Mouse (Mus musculus): Measurements from ENCODE around the gene Ccdc169. TPM values are rescaled to one million over a fixed set of nuclear protein-coding genes. Genes with fewer than 3 reads are reported as not detected.

Gene Ccdc169
- polyA plus RNA-seq (2014; fragmentation: Nextera tagmentation; extraction: Ambion mirVana), result not detected in 2 replicates

DNA sequence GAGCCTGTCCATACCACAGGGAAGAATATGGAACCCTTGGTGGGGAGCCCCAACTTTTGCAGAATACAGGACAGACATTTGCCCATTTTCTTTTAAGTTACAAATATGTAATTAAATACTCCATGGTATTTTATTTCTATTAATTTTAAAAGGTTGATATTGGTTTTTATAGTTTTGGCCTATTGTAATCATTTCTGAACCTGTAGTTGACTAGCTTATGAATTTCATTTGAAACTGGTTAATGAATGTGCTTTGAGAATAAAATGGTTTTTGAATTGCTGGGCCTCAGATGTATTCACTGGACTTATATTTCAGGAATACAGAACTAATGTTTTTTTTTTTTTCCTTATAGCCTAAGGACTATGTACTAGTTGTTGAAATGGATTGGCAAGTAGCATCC is at the start of gene Ccdc169:
Gene Ccdc169 (plus strand): TSS at position 301 of the 400 bp plus-strand sequence.
- H3K27me3 ChIP-seq (ENCODE audit: control insufficient read depth, insufficient read depth, low read length), result no peaks in the 10 kb centered on the region
- ATAC-seq (ENCODE audit: low FRiP score, low TSS enrichment), result no peak
- H3K4me3 ChIP-seq (ENCODE audit: low read length), result no peak within 1 kb of the TSS
- H3K27ac ChIP-seq (ENCODE audit: low read depth, low read length), result no peak within 1 kb of the TSS
- no peaks in the 10 kb centered on the region for H3K9me3 ChIP-seq (ENCODE audit: control insufficient read depth, low read length)
- H3K4me1 ChIP-seq (ENCODE audit: control insufficient read depth, insufficient read depth, low read length), result no peaks in the 10 kb centered on the region
- peaks cover 51% of the 10 kb centered on the region for H3K36me3 ChIP-seq (ENCODE audit: control insufficient read depth, insufficient read depth, low read length)
- no peak within 1 kb of the TSS for H3K9ac ChIP-seq (ENCODE audit: low read depth, low read length)
- no peak within 1 kb of the TSS for H3K4me2 ChIP-seq (replicated peaks; ENCODE audit: low read depth, low read length)

DNA sequence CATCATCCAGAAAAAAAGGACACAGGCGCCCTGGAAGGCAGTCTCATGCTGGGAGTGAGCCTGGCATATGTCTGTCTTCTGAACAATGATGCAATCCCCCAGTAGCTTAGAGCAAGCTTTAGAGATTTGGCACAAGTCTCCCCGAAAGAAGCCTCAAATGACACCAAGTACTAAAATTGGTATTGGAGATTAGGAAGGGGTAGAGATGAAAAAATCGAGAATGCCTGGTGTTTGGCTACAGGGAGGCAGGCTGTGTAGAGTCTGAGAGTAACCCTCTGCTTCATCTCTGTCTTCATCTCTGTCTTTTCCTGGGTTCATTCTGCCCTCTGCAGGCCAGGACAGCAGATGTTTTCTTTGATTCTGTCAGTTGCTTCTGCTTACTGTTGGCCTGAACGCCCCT is 49.8 kb upstream of the Ccdc169 start:
- H3K4me3 ChIP-seq (ENCODE audit: low read length), result no peak overlapping the region
- no peak overlapping the region for H3K27ac ChIP-seq (ENCODE audit: low read depth, low read length)
- no peaks in the 10 kb centered on the region for H3K4me1 ChIP-seq (ENCODE audit: control insufficient read depth, insufficient read depth, low read length)
- WGBS, result 67% methylated on average over 4 of the region's 4 CpGs
- H3K27me3 ChIP-seq (ENCODE audit: control insufficient read depth, insufficient read depth, low read length), result no peaks in the 10 kb centered on the region
- no peak for ATAC-seq (ENCODE audit: low FRiP score, low TSS enrichment)
- no peak overlapping the region for H3K4me2 ChIP-seq (replicated peaks; ENCODE audit: low read depth, low read length)
- H3K9me3 ChIP-seq (ENCODE audit: control insufficient read depth, low read length), result no peaks in the 10 kb centered on the region
- no peaks in the 10 kb centered on the region for H3K36me3 ChIP-seq (ENCODE audit: control insufficient read depth, insufficient read depth, low read length)
- H3K9ac ChIP-seq (ENCODE audit: low read depth, low read length), result no peak overlapping the region

DNA sequence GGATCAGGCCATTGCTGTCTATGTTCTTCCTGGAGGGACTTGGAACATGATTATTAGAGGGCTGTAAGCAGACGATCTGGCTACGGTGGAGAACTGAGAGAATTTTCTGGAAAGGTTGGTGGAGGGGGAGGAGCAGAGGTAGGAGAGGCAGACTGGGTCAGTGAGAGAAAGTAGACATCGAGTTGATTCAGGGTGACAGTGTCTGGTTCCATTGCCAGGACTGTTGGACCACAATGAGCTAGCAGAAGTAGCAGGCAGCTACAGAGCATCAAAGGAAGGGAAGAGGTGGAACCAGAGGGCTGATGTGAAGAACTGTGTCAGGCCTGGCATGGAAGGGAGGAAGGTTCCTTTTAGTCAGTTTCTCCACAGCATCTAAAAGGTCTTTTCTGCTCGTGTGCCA is 48.8 kb upstream of the Ccdc169 start:
- 68% methylated on average over 4 of the region's 4 CpGs for WGBS

DNA sequence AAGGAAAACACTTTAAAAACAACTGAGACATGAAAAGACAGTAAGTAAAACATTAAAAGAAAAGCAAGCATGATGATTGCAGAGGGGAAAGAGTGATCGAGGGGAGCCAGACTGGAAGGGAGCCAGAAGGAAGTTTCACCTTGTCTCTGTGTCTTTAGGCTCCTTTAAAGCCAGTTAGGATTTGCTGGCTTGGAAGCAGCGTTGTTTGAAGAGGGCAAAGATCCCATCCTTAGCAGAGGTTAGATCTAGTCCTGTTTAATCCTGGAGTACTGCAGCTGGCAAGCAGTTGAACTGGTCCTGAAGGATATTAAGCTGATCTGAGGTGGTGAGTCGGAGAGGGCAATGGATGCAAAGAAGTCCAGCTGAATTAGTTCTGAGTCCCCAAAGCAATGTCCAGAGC is 48.3 kb upstream of the Ccdc169 start:
- Histone ChIP-seq H3K27ac (ENCODE audit: low read depth, low read length) (no peak overlapping the region), H3K9ac (ENCODE audit: low read depth, low read length) (no peak overlapping the region), H3K36me3 (ENCODE audit: control insufficient read depth, insufficient read depth, low read length) (no peaks in the 10 kb centered on the region), H3K4me2 (replicated peaks; ENCODE audit: low read depth, low read length) (no peak overlapping the region), H3K4me1 (ENCODE audit: control insufficient read depth, insufficient read depth, low read length) (no peaks in the 10 kb centered on the region), H3K4me3 (ENCODE audit: low read length) (no peak overlapping the region), H3K9me3 (ENCODE audit: control insufficient read depth, low read length) (no peaks in the 10 kb centered on the region), H3K27me3 (ENCODE audit: control insufficient read depth, insufficient read depth, low read length) (no peaks in the 10 kb centered on the region)
- 73% methylated on average over 3 of the region's 3 CpGs for WGBS
- no peak for ATAC-seq (ENCODE audit: low FRiP score, low TSS enrichment)

More for the DNA sequence above, 48.8 kb upstream of the Ccdc169 start:
- H3K4me1 ChIP-seq (ENCODE audit: control insufficient read depth, insufficient read depth, low read length), result no peaks in the 10 kb centered on the region
- H3K27me3 ChIP-seq (ENCODE audit: control insufficient read depth, insufficient read depth, low read length), result no peaks in the 10 kb centered on the region
- H3K4me3 ChIP-seq (ENCODE audit: low read length), result no peak overlapping the region
- no peak overlapping the region for H3K27ac ChIP-seq (ENCODE audit: low read depth, low read length)
- H3K9ac ChIP-seq (ENCODE audit: low read depth, low read length), result no peak overlapping the region
- H3K36me3 ChIP-seq (ENCODE audit: control insufficient read depth, insufficient read depth, low read length), result no peaks in the 10 kb centered on the region
- no peak overlapping the region for H3K4me2 ChIP-seq (replicated peaks; ENCODE audit: low read depth, low read length)
- no peak for ATAC-seq (ENCODE audit: low FRiP score, low TSS enrichment)
- H3K9me3 ChIP-seq (ENCODE audit: control insufficient read depth, low read length), result no peaks in the 10 kb centered on the region

DNA sequence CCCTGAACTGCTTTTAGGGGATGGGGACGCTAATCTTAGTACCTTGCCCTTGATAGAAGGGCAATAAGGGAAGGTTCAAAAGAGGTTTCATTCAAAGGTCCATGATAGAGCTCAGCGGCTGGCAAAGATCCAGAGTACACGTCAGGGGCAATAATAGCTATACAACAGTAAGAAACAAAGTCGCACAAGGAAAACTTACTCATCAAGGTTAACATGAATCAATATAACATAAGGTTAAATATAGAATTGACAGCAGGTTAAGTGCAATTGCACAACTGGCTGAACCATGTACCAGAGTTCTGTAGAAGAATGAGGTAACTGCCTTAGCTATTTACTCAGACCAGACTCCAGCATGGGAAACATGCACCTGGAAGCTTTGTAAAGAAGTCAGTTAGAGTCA is 47.8 kb upstream of the Ccdc169 start:
- WGBS, result 78% methylated on average over 4 of the region's 4 CpGs
- no peak overlapping the region for H3K4me2 ChIP-seq (replicated peaks; ENCODE audit: low read depth, low read length)

DNA sequence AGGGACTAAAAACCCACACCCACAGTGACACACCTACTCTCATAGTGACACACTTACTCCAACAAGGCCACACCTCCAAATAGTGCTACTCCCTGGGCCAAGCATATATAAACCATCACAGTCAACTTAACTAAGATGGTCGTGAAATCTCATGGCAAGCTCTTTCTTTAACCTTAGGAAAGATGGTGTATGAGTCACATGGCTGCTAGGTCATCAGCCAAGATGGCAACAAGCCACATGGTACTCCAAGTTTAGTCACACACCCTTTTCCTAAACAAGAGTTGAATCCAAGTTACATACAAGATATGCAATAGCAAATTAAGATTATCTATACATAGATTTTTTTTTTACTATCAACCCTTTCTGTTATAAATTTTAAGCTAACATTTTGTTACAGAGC is 44.0 kb upstream of the Ccdc169 start:
- Histone ChIP-seq H3K4me1 (ENCODE audit: control insufficient read depth, insufficient read depth, low read length) (no peaks in the 10 kb centered on the region), H3K27ac (ENCODE audit: low read depth, low read length) (no peak overlapping the region), H3K4me3 (ENCODE audit: low read length) (no peak overlapping the region), H3K36me3 (ENCODE audit: control insufficient read depth, insufficient read depth, low read length) (no peaks in the 10 kb centered on the region), H3K9me3 (ENCODE audit: control insufficient read depth, low read length) (no peaks in the 10 kb centered on the region), H3K27me3 (ENCODE audit: control insufficient read depth, insufficient read depth, low read length) (no peaks in the 10 kb centered on the region), H3K9ac (ENCODE audit: low read depth, low read length) (no peak overlapping the region), H3K4me2 (replicated peaks; ENCODE audit: low read depth, low read length) (no peak overlapping the region)
- WGBS, result 74% methylated on average over 1 of the region's 1 CpGs
- ATAC-seq (ENCODE audit: low FRiP score, low TSS enrichment), result no peak

More for the DNA sequence above, 47.8 kb upstream of the Ccdc169 start:
- H3K4me3 ChIP-seq (ENCODE audit: low read length), result no peak overlapping the region
- H3K9ac ChIP-seq (ENCODE audit: low read depth, low read length), result no peak overlapping the region
- no peaks in the 10 kb centered on the region for H3K4me1 ChIP-seq (ENCODE audit: control insufficient read depth, insufficient read depth, low read length)
- no peaks in the 10 kb centered on the region for H3K9me3 ChIP-seq (ENCODE audit: control insufficient read depth, low read length)
- H3K36me3 ChIP-seq (ENCODE audit: control insufficient read depth, insufficient read depth, low read length), result no peaks in the 10 kb centered on the region
- ATAC-seq (ENCODE audit: low FRiP score, low TSS enrichment), result no peak
- H3K27me3 ChIP-seq (ENCODE audit: control insufficient read depth, insufficient read depth, low read length), result no peaks in the 10 kb centered on the region
- H3K27ac ChIP-seq (ENCODE audit: low read depth, low read length), result no peak overlapping the region

DNA sequence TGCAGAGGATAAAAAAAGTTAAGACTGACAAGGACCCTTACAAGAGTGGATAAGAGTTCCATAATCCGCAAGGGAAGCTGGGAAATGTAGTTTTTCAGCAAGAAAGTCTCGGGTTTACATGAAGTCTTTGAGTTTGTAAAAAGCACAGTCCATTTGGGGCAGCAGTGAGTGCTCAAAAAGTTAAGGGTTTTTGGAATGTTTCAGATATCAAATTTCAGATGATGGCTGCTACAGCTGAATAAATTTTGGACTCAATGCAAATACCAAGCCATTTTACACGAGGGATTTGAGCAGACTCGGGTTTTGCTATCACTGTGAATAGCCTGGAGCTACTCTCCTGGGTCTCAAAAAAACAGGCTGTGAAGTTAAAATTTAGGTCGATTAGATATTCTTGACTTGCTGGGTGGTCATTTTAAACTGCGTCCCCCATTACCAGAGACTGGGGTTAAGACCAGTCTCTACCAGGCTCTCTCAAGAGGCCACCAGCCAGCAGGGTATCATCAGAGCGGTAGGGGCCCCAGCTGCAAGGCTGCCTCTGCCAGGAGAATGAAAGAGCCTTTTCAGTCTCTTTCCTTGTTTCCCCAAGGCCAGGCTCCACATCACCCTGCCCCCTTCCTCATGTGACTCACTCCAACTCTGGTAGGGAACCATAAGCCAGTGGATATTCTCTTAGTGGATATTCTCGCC is 41.0 kb upstream of the Ccdc169 start:
- ATAC-seq (ENCODE audit: low FRiP score, low TSS enrichment), result peak; percentile 60; the same call in 1 of the 2 replicates
- Histone ChIP-seq H3K27ac (ENCODE audit: low read depth, low read length) (peak overlapping the region; percentile 47), H3K9me3 (ENCODE audit: control insufficient read depth, low read length) (no peaks in the 10 kb centered on the region), H3K27me3 (ENCODE audit: control insufficient read depth, insufficient read depth, low read length) (no peaks in the 10 kb centered on the region), H3K36me3 (ENCODE audit: control insufficient read depth, insufficient read depth, low read length) (no peaks in the 10 kb centered on the region), H3K4me1 (ENCODE audit: control insufficient read depth, insufficient read depth, low read length) (no peaks in the 10 kb centered on the region), H3K9ac (ENCODE audit: low read depth, low read length) (no peak overlapping the region), H3K4me3 (ENCODE audit: low read length) (no peak overlapping the region), H3K4me2 (replicated peaks; ENCODE audit: low read depth, low read length) (no peak overlapping the region; the same call in 1 of the 2 replicates)
- 43% methylated on average over 8 of the region's 8 CpGs for WGBS

DNA sequence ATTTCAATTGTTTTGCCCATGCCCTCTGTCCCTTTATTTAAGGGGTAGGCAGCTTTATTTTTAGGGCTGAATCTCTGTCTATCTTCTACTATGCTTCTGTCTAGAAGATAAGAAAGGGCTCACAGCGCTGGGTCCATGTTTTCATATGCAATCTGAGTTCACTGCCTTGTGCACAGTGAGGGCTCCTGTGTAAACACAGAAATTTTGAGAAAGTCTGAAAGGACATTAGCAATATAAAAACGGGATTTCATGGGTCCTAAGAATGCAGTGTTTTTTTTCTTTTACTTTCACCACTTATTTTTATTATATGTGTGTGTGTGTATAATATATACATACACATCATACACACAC is 40.5 kb upstream of the Ccdc169 start:
- no peak overlapping the region for H3K4me2 ChIP-seq (replicated peaks; ENCODE audit: low read depth, low read length)
- 76% methylated on average over 2 of the region's 2 CpGs for WGBS

DNA sequence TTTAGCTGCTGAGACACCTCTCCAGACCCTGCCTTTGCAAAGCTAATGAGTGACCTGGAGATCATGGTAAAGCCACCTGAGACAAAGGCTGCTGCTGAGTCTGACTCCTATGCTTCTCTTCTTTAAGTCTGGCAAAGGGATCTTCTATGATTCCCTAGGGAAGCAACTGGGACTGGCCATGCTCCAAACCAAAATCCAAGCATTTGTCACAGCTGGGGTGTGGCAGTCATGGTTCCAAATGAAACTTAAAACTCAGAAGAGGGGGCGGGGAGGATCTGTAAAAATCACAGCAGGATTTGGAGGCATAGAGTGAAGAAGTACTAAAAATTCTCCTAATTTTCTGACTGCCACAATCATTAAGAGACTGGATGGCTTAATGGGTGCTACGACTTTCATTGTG is 40.0 kb upstream of the Ccdc169 start:
- WGBS, result 93% methylated on average over 2 of the region's 2 CpGs
- Histone ChIP-seq H3K9ac (ENCODE audit: low read depth, low read length) (no peak overlapping the region), H3K27me3 (ENCODE audit: control insufficient read depth, insufficient read depth, low read length) (no peaks in the 10 kb centered on the region), H3K27ac (ENCODE audit: low read depth, low read length) (no peak overlapping the region), H3K4me2 (replicated peaks; ENCODE audit: low read depth, low read length) (no peak overlapping the region), H3K4me1 (ENCODE audit: control insufficient read depth, insufficient read depth, low read length) (no peaks in the 10 kb centered on the region), H3K9me3 (ENCODE audit: control insufficient read depth, low read length) (no peaks in the 10 kb centered on the region), H3K4me3 (ENCODE audit: low read length) (no peak overlapping the region), H3K36me3 (ENCODE audit: control insufficient read depth, insufficient read depth, low read length) (no peaks in the 10 kb centered on the region)
- ATAC-seq (ENCODE audit: low FRiP score, low TSS enrichment), result no peak

More for the DNA sequence above, 40.5 kb upstream of the Ccdc169 start:
- ATAC-seq (ENCODE audit: low FRiP score, low TSS enrichment), result no peak
- H3K27me3 ChIP-seq (ENCODE audit: control insufficient read depth, insufficient read depth, low read length), result no peaks in the 10 kb centered on the region
- H3K27ac ChIP-seq (ENCODE audit: low read depth, low read length), result peak overlapping the region; percentile 47; the same call in 1 of the 2 replicates
- no peak overlapping the region for H3K4me3 ChIP-seq (ENCODE audit: low read length)
- H3K36me3 ChIP-seq (ENCODE audit: control insufficient read depth, insufficient read depth, low read length), result no peaks in the 10 kb centered on the region
- H3K9ac ChIP-seq (ENCODE audit: low read depth, low read length), result no peak overlapping the region
- H3K9me3 ChIP-seq (ENCODE audit: control insufficient read depth, low read length), result no peaks in the 10 kb centered on the region
- H3K4me1 ChIP-seq (ENCODE audit: control insufficient read depth, insufficient read depth, low read length), result no peaks in the 10 kb centered on the region

Measured in kidney, embryonic 14.5 days (tissue).